Mouse (Mus musculus) neural tube, embryonic 15.5 days (tissue): ENCODE measurements at regions not wholly inside any gene's neighbourhood (a gene's known extent, or its start where the extent isn't known, plus 50 kb on each side); places are given as distances from the start of the nearest gene placed in this dataset.
"Not testable (repeated sequence)": the region's sequence is repeated elsewhere in the genome, so short reads cannot be mapped to it uniquely, and the experiment has no call there.

ENCODE experiments used
- ATAC-seq: fragments of 200-750 bp; cut with Nextera tagmentation; 2 replicates; pipeline ENCODE4 v1.8.0; 2017; ENCODE audit warnings: mild to moderate bottlenecking, moderate TSS enrichment, moderate library complexity; ENCODE audit not compliant: low FRiP score
- H3K27ac ChIP-seq: fragments of 300-500 bp; sonication (generic); replicated peaks from 2 replicates; pipeline ENCODE4 v1.5.1; 2015; ENCODE audit warnings: mild to moderate bottlenecking, inconsistent platforms
- H3K27me3 ChIP-seq: fragments of 300-500 bp; sonication (generic); replicated peaks from 2 replicates; pipeline ENCODE4 v1.6.1; 2015; ENCODE audit warnings: inconsistent platforms
- H3K36me3 ChIP-seq: fragments of 300-500 bp; sonication (generic); 2 replicates; pipeline ENCODE4 v1.6.1; 2015; ENCODE audit warnings: inconsistent platforms
- H3K4me1 ChIP-seq: fragments of 300-500 bp; sonication (generic); 2 replicates; pipeline ENCODE4 v1.6.1; 2015; ENCODE audit warnings: inconsistent platforms
- H3K4me2 ChIP-seq: fragments of 300-500 bp; sonication (generic); 2 replicates; pipeline ENCODE4 v1.6.1; 2015; ENCODE audit warnings: inconsistent platforms, mild to moderate bottlenecking, moderate library complexity
- H3K4me3 ChIP-seq: fragments of 300-500 bp; sonication (generic); replicated peaks from 2 replicates; pipeline ENCODE4 v1.5.1; 2015; ENCODE audit warnings: mild to moderate bottlenecking, inconsistent platforms
- H3K9ac ChIP-seq: fragments of 300-500 bp; sonication (generic); replicated peaks from 2 replicates; pipeline ENCODE4 v1.6.1; 2015; ENCODE audit warnings: mild to moderate bottlenecking, inconsistent platforms
- H3K9me3 ChIP-seq: fragments of 300-500 bp; sonication (generic); replicated peaks from 2 replicates; pipeline ENCODE4 v1.6.1; 2016; ENCODE audit warnings: inconsistent platforms
- WGBS: fragments of 180-500 bp; shearing (Covaris S2); methylation state at CpG from one replicate; pipeline ENCODE4 v1.1.7; 2015; ENCODE audit warnings: mixed read lengths; 5-methylcytosine and 5-hydroxymethylcytosine counted together

DNA sequence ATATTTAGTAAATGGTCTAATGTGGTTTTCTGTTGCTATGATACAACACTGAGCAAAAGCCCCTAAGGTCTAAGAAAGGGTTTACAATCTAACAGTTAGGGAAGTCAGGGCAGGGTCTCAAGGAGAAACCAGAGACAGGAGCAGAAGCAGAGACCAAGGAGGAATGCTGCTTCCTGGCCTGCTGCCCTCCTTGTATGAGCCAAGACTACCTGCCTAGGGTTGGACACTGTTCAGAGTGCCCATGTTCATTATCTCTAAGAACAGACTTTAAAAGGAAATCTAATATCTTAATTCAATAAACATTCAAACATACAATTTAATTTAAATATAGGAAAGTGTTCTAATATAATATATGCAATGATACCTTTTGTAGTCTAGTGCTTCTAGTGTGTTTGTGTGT is 63.0 kb upstream of the Tmem106b start:
- no peaks in the 10 kb centered on the region for H3K9me3 ChIP-seq
- H3K4me3 ChIP-seq = no peak overlapping the region
- no peaks in the 10 kb centered on the region for H3K27me3 ChIP-seq
- H3K36me3 ChIP-seq = no peaks in the 10 kb centered on the region
- no peak overlapping the region for H3K27ac ChIP-seq
- H3K4me1 ChIP-seq = no peaks in the 10 kb centered on the region
- no peak overlapping the region for H3K9ac ChIP-seq
- ATAC-seq = no peak
- no peak overlapping the region for H3K4me2 ChIP-seq

DNA sequence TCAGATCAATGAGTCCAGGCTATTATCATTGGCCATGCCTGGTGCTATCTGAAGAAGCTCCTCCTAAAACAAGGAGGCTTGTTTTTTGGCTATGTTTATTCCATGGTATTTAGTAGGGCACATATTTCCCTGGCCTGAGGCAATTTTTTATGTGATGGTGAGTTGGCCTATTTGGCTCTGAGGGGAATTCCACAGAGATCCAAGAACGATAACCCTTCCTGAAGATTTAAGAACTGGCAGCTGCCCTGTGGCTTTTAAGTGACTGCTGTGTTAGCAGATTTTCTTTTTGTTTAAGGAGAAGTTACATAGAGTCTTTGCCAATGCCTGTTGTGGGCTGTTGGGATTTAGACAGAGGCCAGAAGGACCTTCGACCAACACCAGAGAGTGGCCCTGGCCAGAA is 74.9 kb upstream of the Tmem106b start:
- H3K27ac ChIP-seq = no peak overlapping the region
- no peak overlapping the region for H3K4me3 ChIP-seq
- no peaks in the 10 kb centered on the region for H3K4me1 ChIP-seq
- H3K9ac ChIP-seq = no peak overlapping the region
- 81% methylated on average over 2 of the region's 2 CpGs for whole genome bisulfite sequencing
- no peaks in the 10 kb centered on the region for H3K36me3 ChIP-seq
- ATAC-seq = no peak
- H3K27me3 ChIP-seq = no peaks in the 10 kb centered on the region
- no peak overlapping the region for H3K4me2 ChIP-seq
- no peaks in the 10 kb centered on the region for H3K9me3 ChIP-seq

DNA sequence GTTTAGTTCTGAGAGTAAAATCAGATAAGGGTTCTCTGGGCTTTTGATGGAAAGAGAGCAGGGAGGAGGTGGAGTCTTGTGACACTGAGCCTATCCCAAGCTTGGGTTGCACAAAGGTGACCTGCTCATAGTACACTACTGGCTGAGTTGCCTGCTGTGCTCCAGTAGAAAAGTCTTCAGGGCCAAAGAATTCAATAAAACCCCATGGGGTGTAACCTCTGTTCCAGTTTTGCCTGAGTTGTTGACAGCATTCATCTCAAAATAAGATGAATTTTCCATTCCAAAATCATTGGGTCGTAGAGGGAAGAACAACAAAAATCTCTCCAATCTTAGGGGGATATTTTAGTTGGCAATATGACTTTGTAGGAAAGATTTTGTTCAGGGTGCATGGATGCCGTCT is 75.8 kb upstream of the Tmem106b start:
- ATAC-seq = no peak
- Histone ChIP-seq H3K36me3 (no peaks in the 10 kb centered on the region), H3K4me2 (no peak overlapping the region), H3K9me3 (no peaks in the 10 kb centered on the region), H3K4me3 (no peak overlapping the region), H3K9ac (no peak overlapping the region), H3K27ac (no peak overlapping the region), H3K27me3 (no peaks in the 10 kb centered on the region), H3K4me1 (no peaks in the 10 kb centered on the region)
- whole genome bisulfite sequencing = 94% methylated on average over 2 of the region's 2 CpGs

DNA sequence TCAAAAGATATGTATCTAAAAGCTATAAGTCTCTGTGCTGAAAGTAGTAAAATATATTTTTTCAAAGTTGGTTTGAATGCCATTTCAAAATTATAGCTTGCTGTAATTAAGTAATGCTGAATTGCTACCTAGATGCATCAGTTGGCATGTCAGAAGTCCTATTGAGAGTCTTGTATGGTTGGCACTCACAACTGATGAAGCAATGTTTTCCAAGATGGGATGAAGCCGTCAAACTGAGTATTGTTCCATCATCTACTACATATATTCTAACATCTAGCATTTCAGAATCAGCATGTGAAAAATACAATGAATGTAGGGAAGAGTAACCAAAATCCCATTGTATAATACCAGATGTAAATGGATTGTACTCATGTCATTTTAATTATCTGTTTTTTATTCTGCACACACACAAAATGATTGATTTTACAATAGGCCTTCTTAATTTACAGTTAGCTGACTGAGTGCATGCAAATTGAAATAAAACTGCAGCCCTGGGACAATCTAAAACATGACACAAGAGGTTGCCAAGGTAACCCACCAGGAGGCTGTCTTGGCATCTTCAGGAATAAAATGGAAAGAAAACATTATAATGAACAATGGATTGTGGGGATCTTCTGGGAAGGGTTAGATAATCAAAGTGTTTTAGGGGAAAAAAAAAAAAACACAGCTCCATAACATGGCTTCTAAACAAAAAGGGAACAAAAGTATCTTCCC is 92.2 kb upstream of the Tmem106b start:
- no peak; the same call in 1 of the 2 replicates for ATAC-seq
- Histone ChIP-seq H3K4me3 (no peak overlapping the region), H3K9me3 (no peaks in the 10 kb centered on the region), H3K36me3 (no peaks in the 10 kb centered on the region), H3K4me1 (peaks cover 6% of the 10 kb centered on the region; the same call in 1 of the 2 replicates), H3K4me2 (no peak overlapping the region), H3K27me3 (no peaks in the 10 kb centered on the region), H3K27ac (no peak overlapping the region), H3K9ac (no peak overlapping the region)
- WGBS = 30% methylated on average over 1 of the region's 1 CpGs

DNA sequence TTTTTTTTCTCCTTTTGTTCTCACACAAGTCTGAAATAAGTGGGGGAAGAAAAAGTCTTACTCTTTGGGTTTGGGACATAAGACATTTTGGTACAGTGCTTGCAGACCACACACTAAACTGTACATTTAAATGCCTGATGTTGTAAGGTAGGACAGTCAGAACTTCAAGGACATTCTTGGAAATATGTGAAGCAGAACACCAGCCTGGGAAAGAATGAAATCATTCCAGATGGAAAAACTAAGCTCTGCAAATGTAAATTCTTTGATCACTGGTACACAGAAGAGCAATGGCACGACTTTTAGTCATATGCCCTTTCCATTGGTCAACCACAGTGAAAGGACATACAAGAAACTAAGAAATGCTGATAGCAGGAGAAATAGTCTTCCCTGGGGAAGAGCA is 98.0 kb upstream of the Tmem106b start:
- Histone ChIP-seq H3K9ac (no peak overlapping the region), H3K27me3 (no peaks in the 10 kb centered on the region), H3K9me3 (no peaks in the 10 kb centered on the region), H3K36me3 (no peaks in the 10 kb centered on the region), H3K27ac (no peak overlapping the region), H3K4me3 (no peak overlapping the region), H3K4me2 (no peak overlapping the region), H3K4me1 (no peaks in the 10 kb centered on the region)
- no peak for ATAC-seq
- WGBS = 70% methylated on average over 1 of the region's 1 CpGs

DNA sequence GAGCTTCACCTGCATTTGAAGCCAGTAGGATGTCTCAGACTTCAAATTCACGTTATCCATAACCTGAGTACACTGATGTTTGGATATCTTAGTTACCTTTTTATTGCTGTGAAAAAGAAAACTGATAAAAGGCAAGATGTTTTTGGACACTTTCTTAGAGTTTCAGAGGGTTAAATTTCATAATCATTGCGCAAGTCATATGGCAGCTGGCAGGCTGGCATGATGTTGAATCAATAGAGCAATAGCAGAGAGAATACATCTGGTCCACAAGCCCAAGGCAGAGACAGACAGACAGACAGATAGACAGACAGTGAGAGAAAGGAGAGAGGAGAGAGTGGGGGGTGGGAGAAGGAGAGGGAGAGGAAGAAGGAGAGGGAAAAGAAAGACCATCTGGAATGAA is 102.3 kb upstream of the Tmem106b start:
- no peaks in the 10 kb centered on the region for H3K4me1 ChIP-seq
- no peak for ATAC-seq
- H3K36me3 ChIP-seq = no peaks in the 10 kb centered on the region
- H3K9ac ChIP-seq = no peak overlapping the region
- no peak overlapping the region for H3K27ac ChIP-seq
- no peaks in the 10 kb centered on the region for H3K27me3 ChIP-seq
- H3K4me3 ChIP-seq = no peak overlapping the region
- H3K4me2 ChIP-seq = no peak overlapping the region
- H3K9me3 ChIP-seq = no peaks in the 10 kb centered on the region
- WGBS = 93% methylated on average over 2 of the region's 2 CpGs

DNA sequence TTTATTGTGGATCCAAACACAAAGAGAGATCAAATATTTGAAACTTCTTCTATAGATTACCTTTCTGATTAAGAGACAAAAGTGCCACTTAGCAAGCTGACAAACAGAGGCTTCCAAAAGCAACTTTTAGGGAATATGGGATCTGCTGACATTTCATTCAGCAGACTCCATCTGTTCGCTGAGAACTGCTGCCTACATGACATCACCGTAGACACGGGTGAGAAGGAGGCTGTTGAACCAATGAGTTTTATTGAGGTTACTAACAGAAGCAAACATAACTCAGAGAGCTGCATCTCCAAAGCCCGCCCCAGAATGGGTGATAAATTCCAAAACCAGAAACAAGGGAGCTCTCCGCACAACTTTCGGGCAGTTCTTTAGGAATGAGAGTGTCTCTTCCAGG is 111.8 kb upstream of the Tmem106b start:
- WGBS = 82% methylated on average over 6 of the region's 6 CpGs
- Histone ChIP-seq H3K27me3 (no peaks in the 10 kb centered on the region), H3K9ac (no peak overlapping the region), H3K36me3 (no peaks in the 10 kb centered on the region), H3K27ac (no peak overlapping the region), H3K9me3 (no peaks in the 10 kb centered on the region), H3K4me1 (no peaks in the 10 kb centered on the region), H3K4me2 (no peak overlapping the region), H3K4me3 (no peak overlapping the region)
- no peak for ATAC-seq

DNA sequence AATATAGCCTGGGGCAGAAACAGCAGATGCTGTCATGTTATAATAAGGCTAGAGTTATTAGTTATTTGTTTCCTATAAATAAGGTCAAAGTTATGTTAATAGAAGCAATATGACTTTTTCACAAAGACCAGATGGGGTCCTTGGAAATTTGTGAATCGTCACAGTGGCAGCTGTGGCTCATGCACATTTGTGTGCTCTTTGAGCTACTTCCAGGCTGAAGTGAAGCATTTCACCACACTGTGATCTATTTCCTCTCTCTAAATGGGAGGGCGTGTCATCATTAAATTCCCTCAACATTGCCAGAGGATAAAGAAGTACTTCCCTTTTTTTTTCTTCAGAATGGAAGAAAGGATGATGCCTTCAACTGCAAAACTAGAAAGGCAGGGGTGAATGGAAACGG is 157.9 kb upstream of the Tmem106b start:
- ATAC-seq = no peak
- Histone ChIP-seq H3K9ac (no peak overlapping the region), H3K4me2 (no peak overlapping the region), H3K36me3 (no peaks in the 10 kb centered on the region), H3K27me3 (no peaks in the 10 kb centered on the region), H3K27ac (no peak overlapping the region), H3K4me1 (no peaks in the 10 kb centered on the region), H3K9me3 (no peaks in the 10 kb centered on the region), H3K4me3 (no peak overlapping the region)
- 33% methylated on average over 3 of the region's 3 CpGs for WGBS

DNA sequence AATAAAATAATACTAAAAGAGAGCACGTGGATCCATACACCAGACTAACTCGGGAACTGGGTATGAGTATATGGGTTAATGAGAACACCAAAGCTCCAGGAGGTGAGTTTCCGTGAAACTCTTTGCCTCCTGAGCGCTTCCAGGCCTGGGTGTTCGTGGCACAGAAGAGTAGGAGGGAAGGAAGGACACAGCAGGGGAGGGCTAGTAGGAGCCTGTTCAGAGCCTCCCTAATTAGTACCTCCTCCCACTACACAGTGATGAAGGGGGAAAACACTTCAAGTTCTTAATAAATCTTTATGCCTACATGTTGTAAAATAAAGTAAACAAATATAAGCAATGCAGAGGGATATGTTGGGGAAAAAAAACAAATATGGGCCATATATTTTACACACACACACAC is 143.7 kb upstream of the Thsd7a start:
- Histone ChIP-seq H3K9ac (no peak overlapping the region), H3K36me3 (no peaks in the 10 kb centered on the region), H3K4me1 (no peaks in the 10 kb centered on the region), H3K4me2 (no peak overlapping the region), H3K4me3 (no peak overlapping the region), H3K27me3 (no peaks in the 10 kb centered on the region), H3K9me3 (no peaks in the 10 kb centered on the region), H3K27ac (no peak overlapping the region)
- whole genome bisulfite sequencing = 68% methylated on average over 5 of the region's 5 CpGs
- no peak for ATAC-seq

DNA sequence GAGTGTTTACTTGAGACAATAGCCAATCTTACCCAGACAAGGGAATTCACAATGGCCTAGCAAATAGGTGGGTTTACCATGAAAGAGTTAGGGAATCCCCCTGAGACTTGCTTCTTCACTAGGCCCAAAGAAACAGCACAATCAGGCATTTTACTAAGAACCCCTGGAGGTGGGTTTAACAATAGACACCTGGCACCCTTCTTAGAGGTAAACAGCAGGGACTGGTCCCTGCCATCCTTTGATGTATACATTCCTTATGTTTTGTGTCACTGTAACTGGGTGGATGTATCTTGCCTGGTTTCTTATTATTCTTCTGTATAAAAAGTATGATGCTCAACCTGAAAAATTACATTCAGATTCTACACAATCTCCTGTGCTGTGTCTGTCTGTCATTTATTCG is 127.7 kb upstream of the Thsd7a start:
- H3K9me3 ChIP-seq, H3K4me3 ChIP-seq, H3K9ac ChIP-seq, H3K4me2 ChIP-seq, H3K4me1 ChIP-seq, H3K27ac ChIP-seq, H3K36me3 ChIP-seq, ATAC-seq, H3K27me3 ChIP-seq: not testable (repeated sequence)
- 64% methylated on average over 1 of the region's 1 CpGs for WGBS

DNA sequence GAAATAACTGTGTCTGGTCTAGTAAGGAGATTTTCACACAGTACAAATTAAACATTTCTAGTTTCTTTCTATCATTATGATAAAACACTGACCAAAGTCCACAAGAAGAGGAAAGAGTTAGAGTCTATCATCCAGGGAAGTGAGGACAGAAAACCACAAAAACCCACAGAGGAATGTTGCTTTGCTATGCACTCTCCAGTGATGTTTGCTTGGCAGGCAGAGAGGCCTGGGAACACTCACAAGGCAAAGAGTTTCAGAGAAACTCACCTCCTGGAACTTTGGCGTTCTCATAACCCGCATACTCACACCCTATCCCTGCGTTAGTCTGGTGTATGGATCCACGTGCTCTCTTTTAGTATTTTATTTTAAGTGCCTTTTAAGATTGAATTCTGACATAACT is 127.2 kb upstream of the Thsd7a start:
- H3K27me3 ChIP-seq = no peaks in the 10 kb centered on the region
- H3K4me3 ChIP-seq = no peak overlapping the region
- no peak overlapping the region for H3K27ac ChIP-seq
- 51% methylated on average over 4 of the region's 4 CpGs for WGBS
- no peak overlapping the region for H3K9ac ChIP-seq
- no peaks in the 10 kb centered on the region for H3K9me3 ChIP-seq
- H3K36me3 ChIP-seq = no peaks in the 10 kb centered on the region
- no peaks in the 10 kb centered on the region for H3K4me1 ChIP-seq
- ATAC-seq = no peak
- H3K4me2 ChIP-seq = no peak overlapping the region

DNA sequence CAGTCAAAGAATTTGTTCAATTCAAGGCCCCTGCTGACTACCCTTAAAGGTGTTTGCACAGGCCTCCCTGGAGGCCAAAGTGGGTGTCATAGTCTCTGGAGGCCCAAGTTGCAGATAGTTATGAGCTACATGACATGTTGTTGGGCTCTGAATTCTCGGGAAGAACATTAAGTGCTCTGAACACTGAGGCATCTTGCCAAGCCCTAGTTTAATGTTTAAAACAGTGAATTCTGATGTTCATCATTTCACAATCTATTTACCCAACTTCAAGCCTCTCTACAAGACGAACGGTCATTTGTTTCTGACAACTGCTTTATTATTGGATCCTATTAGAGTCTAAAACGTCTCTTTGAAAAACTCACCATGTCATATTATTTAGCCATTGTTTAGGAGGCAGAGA is 119.0 kb upstream of the Thsd7a start:
- H3K9ac ChIP-seq = no peak overlapping the region
- 83% methylated on average over 4 of the region's 4 CpGs for WGBS

DNA sequence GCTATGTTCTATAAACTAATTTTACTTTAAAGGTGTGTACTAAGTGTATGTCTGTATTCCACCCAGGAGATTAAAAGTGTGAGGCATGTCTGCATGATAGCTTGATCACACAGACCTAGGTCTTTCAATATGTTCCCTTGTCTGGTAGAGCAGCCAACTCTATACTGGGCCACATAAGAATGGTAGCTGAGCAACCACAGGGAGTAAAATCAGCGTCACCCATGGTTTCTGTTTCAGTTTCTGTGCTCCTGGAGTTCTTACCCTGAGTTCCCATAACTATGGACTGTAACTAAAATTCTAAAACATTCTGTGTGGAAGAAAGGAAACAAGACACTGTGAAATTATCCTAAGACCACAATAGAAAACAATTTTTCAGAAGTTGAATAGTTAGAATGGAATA is 102.8 kb upstream of the Thsd7a start:
- no peaks in the 10 kb centered on the region for H3K9me3 ChIP-seq
- H3K4me2 ChIP-seq = no peak overlapping the region
- WGBS = 97% methylated on average over 1 of the region's 1 CpGs
- H3K36me3 ChIP-seq = no peaks in the 10 kb centered on the region
- no peaks in the 10 kb centered on the region for H3K4me1 ChIP-seq
- no peaks in the 10 kb centered on the region for H3K27me3 ChIP-seq
- no peak overlapping the region for H3K9ac ChIP-seq
- no peak for ATAC-seq
- no peak overlapping the region for H3K27ac ChIP-seq
- no peak overlapping the region for H3K4me3 ChIP-seq

More for the DNA sequence above, 119.0 kb upstream of the Thsd7a start:
- no peak overlapping the region for H3K4me2 ChIP-seq
- no peak for ATAC-seq
- H3K4me3 ChIP-seq = no peak overlapping the region
- H3K27me3 ChIP-seq = no peaks in the 10 kb centered on the region
- H3K9me3 ChIP-seq = no peaks in the 10 kb centered on the region
- no peak overlapping the region for H3K27ac ChIP-seq
- no peaks in the 10 kb centered on the region for H3K4me1 ChIP-seq
- H3K36me3 ChIP-seq = no peaks in the 10 kb centered on the region
